Mouse (Mus musculus) spleen, postnatal 14 days (tissue): ENCODE measurements around the gene Serpina12.
A peak's percentile ranks its signal among the peaks of the same experiment; 100 is the strongest.

Experiments used
- DNase-seq, 2 experiments: peaks; one replicate each; pipeline ENCODE4 v3.0.0; 2021 to 2022; ENCODE audit warnings: low spot score in 2 of 2

The Serpina12 gene

DNA sequence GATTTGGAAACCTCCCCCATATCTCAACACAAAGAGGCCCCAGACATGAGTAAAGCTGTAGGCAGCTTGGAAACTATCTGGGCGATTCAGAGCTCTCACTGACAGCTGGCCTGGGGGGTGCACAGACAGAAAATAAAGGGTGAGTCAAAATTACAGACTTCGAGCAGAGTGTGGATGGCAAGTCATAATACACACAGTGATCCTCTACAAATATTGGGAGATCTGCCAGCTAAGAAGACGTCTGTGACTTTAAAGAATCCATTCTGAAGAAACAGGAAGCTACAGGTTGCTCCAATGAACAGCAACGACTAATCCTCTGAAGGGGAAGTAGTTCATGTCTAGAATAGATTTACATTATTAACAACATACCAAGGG, 41.0 kb downstream of the Serpina12 start:
- DNase-seq = no peak

DNA sequence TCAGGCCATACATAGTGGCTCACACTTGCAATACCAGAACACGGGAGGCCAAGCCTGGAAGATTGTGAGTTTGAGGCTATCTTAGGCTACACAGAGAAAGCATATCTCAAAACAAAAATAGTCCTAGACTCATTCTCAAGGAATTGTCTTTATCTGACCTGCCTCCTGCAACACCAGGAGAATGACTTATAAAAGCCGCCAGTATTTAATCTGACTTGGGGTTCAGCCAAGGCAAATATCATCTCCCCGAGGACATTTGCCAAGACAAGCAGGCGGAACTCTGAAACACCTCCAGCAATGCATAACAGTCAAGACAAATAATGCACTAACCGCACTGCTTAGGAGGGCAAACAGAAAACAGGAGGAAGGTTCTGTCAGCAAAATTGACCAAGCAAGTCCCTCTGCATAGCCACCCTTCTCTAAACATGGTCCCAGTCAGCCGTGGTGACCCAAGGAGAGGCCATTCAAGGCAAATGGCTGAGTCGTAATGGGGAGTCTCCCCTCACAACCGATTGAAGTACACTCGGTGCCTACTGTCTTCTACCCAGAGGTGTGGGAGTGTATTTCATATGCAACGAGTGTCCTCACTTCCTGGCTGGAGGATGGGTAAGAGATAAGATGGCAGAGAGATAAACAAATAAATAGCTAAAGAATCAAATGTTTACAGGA, 41.5 kb downstream of the Serpina12 start:
- no peak for DNase-seq

DNA sequence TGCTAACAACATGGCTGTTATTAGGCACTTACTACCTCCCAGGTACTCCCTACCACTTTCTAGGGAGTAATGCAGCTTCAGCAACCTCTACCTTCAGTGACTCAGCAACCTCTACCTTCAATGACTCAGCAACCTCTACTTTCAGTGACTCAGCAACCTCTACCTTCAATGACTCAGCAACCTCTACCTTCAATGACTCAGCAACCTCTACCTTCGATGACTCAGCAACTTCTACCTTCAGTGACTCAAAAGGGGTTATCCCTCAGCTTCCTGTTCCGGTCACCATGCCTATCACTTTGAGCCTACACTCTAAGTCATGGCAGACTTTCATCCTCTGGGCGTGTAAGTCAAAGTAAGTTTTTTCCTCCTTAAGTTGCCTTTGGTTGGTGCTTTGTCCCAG, 43.6 kb downstream of the Serpina12 start:
- DNase-seq = no peak

DNA sequence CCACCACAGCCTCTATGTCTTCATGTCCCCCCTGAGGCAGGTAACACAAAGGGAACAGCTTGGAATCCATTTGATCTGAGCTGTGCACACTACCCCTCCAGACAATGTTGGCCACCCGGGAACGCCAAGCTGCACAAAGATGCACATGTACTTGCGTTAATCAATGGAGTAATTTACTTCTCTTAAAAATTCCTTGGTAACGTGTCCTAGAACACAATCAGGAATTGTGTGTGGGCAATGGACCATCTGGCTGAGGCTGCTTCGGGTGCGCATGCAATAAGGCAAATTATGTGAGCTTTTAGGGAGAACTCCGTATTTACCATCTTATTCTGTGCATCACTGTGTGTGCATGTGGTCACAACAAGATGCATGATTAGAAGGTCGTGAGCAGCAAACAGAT, 44.6 kb downstream of the Serpina12 start:
- no peak for DNase-seq

DNA sequence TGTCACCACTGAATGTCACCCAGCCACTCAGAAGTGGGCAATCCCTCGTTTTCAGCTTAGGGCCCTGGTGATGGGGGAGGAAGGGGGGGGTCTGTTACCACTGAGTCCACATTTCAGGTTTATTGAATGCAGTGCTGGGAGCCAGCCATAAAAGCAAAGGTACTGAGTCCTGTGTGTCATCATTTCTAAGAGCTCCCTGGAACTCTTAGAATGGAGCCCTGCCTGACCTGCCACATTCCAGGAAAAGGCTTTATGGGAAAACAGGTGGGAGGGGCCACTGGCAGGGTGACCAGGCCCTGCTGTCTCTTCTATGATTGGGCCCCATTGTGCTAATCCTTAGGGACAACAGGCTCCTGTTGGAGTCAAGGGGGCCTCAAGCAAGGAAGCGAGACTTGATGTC, 47.7 kb downstream of the Serpina12 start:
- no peak for DNase-seq

DNA sequence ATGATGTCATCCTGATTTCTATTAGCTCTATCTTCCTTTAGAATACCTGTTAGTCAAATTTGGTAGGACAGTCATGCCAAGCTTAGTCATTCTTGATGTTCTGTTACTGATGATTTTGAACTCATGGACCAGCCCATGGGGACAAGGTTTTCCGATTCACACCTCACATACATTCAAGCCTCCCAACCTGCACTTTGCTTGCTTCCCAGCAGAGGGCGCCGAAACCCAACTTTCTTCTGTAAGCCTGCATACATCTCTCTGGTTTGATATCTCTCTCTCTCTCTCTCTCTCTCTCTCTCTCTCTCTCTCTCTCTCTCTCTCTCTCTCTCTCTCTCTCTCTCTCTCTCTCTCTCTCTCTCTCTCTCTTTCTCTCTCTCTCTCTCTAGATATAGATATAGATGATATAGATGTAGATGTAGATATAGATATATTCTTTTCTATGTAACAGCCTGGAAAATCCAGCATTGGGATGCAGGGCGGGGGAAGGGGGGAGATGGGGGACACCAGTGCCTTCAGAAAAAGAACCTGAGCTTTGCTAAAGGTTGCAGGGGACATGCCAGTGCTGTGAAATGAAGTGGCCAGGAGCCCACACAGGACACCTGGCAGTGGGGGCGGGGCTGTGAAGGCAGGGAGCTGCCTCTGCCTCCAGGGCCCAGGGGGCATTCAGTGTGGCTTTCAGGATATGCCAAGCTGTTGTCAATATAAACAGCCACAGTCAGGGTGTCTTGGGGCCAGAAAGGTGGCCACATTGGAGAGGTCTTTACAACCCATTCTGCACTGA, 48.8 kb downstream of the Serpina12 start:
- peak in 1 of 2 experiments; percentile 29 for DNase-seq

DNA sequence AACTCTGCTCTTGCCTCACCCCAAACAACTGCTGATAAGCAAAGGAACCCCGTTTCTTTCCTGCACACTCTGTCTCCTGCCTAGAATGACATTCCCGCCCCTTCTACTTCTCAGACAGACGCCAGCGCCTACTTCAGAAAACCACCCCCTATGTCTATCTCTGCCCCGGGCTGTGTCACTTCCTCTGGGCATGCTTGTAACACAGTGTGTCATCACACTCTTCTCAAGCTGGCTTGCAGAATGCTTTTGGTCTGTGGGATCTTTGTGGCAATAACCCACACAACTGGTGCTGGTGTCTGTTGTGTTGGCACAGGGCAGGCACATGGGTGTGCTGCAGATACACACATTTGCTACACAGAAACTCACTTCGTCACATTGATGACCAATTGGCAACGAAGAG, 51.3 kb downstream of the Serpina12 start:
- DNase-seq = no peak

DNA sequence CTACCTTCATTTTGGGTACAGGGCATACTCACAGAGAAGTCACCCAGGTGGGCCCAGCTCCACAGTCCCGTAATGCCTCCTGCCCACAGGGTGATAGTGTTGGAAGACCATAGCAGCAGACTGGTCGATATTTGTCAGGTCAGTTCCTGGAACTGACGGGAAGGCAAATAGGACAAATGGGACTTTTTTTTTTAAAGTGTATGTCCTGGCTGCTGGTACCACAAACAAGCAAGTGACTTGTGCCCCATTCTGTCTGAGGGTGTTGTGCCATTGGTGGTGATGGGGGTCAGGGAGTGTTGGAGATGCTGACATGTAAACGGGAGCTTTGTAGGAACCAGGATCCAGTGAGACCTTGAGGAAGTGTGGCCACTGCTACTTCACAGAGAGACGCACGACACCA, 54.4 kb downstream of the Serpina12 start, which contains the start of gene Serpina11:
Serpina11 (minus strand) TSS at position 101 of the 400 bp plus-strand sequence.
- no peak for DNase-seq

DNA sequence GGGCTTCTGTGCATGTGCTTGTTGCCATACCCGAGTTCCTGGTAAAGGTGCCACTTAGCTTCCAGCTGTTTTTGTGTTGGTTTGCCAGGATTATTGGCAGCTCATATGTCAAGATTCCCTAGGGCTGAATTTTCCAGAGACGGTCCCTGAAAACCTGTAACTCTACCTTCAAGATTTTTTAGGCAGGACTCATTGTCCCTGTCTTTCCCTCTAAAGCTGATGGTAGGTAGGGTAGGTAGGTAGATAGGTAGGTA, 54.8 kb downstream of the Serpina12 start:
- no peak for DNase-seq

DNA sequence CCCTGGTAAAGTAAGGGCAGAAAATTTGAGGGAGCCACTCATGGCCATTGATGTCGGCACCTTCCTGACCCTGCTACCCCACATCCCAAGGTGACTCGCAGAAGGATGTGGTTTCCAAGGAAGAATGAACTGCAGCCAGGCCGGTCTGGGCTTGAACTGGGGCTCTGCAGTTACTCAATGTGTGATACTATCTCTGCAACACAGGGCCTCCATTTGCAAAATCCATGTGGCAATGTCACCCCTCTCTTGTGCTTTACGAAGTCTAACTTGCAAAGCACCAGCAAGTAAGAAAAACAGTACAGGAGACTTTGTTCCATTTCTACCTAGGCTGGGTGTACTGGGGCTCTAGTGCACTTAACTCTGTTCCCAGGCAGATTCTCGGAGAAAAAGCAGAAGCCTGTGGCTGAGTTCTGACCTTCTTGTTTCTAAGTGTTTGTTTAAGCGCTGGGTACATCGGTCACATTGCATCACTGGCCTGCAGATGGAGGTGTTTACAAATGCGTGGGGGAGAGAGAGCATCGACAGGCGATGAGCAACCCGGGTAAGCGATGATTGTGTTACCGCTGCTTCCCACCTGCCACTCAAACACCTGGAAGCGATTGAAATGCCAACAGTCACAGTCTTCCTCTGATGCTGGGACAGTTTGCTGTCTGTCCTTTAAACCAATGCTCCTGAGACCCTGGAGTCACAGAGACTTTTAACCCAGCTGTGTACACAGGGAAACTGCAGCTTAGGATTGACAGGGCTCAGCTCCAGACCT, 55.3 kb downstream of the Serpina12 start:
- DNase-seq = no peak

DNA sequence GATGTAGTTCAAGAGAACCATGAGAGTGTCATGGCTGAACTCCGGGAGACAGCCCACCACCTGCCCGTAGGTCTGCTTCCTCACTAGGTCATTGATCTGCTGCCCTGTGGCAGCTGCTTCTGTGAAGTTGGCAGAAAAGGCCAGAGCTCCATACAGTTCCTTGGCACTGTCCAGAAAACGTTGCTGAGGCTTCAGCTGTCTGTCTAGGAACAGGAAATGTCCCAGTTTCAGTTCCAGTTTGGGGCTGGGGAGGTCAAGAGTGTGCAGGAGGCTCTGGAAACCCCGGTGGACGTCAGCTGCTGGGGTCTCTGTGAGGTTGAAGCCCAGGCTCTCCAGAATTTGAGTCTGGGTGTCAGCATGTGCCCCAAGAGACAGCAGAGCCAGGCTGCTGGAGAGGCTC, 58.4 kb downstream of the Serpina12 start:
- DNase-seq = no peak

DNA sequence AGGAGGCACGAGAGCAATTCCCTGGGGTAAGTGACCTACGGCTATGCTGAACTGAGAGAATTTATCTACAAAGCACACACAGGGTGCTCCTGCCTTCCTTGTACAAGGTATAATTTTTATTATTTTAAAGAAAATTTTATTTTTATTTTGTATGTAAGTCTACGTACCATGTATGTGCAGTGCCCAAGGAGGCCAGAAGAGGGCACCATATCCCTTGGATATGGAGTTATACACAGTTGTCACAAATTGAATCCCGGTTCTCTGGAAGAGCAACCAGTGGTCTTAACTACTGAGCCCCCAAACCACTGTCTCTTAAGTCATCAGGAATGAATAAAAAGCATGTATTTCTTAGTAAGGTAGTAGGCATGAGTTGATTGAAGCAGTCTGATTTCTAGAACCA, 59.3 kb downstream of the Serpina12 start:
- DNase-seq = no peak

DNA sequence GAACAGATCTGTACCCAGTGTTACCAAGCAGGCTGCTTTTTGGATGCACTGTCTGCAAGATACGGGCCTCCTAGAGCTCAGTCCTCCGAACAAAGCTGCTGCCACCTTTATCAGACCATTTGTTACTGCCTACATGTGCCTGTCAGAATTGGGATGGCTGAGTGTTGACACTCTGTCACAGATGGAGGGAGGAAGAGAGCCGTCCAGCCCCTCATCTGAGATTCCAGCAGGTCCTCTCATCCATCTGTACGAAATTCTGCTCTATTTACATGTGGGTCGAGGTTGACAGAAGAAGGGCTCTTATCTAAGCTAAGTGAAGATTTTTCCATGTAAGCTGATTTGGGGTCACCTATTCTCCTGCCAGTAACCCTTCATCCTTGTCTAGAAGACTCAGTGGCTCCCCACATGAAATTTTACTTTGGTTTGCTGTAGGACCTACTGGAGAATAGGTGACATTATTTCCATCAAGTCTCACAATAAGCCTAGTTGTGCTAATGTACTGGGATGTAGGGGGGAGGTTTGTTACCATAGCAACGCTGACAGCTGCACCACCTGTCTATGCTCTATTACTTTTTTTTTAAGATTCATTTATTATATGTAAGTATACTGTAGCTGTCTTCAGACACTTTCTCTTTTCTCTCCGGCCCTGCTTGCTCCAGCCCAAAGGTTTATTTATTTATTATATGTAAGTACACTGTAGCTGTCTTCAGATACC, 62.4 kb downstream of the Serpina12 start:
- no peak for DNase-seq
